Mouse (Mus musculus): ENCODE measurements around the gene Vps52.

Vps52 gene

GRCm38 (mm10) chr17:33955555-33956214 lies at the start of gene Vps52, which contains the start of gene Rps18:
Gene Vps52 (plus strand): TSS chr17:33955812.
Gene Rps18 (minus strand): TSS chr17:33956001.
- peak; percentile 98 for DNase-seq

GRCm38 (mm10) chr17:33908331-33909076 lies 47.1 kb upstream of the Vps52 start:
- peak; percentile 52 for DNase-seq

GRCm38 (mm10) chr17:33909077-33909868 lies 46.3 kb upstream of the Vps52 start, which contains the start of gene Daxx:
Gene Daxx (plus strand): TSS chr17:33909414.
- peak; percentile 99 for DNase-seq

- DNase-seq: peak; percentile 81
Observed at GRCm38 (mm10) chr17:33909869-33910250, 45.8 kb upstream of the Vps52 start.

GRCm38 (mm10) chr17:33910346-33911051 lies 45.1 kb upstream of the Vps52 start:
- no peak for DNase-seq

- no peak for DNase-seq
Observed at GRCm38 (mm10) chr17:33911052-33911812, 44.4 kb upstream of the Vps52 start.

- no peak for DNase-seq
Observed at GRCm38 (mm10) chr17:33911813-33912414, 43.7 kb upstream of the Vps52 start.

- DNase-seq: no peak
Observed at GRCm38 (mm10) chr17:33913264-33913663, 42.3 kb upstream of the Vps52 start.

GRCm38 (mm10) chr17:33913905-33914304 lies 41.7 kb upstream of the Vps52 start:
- DNase-seq: no peak

- no peak for DNase-seq
Observed at GRCm38 (mm10) chr17:33914969-33915391, 40.6 kb upstream of the Vps52 start.

GRCm38 (mm10) chr17:33915671-33916250 lies 39.9 kb upstream of the Vps52 start, which contains the start of the genes Tapbp and Zbtb22:
Gene Tapbp (plus strand): TSS chr17:33915899.
Gene Zbtb22 (plus strand): TSS chr17:33915904.
- peak; percentile 98 for DNase-seq

- DNase-seq: peak; percentile 46
Observed at GRCm38 (mm10) chr17:33916294-33916693, 39.3 kb upstream of the Vps52 start.

GRCm38 (mm10) chr17:33916847-33917655 lies 38.6 kb upstream of the Vps52 start:
- DNase-seq: no peak

GRCm38 (mm10) chr17:33917656-33918292 lies 37.8 kb upstream of the Vps52 start:
- no peak for DNase-seq

GRCm38 (mm10) chr17:33918293-33919203 lies 37.1 kb upstream of the Vps52 start:
- DNase-seq: peak; percentile 50

- DNase-seq: peak; percentile 96
Observed at GRCm38 (mm10) chr17:33919351-33920281, 36.0 kb upstream of the Vps52 start.

Data from lung, postnatal 36 days (tissue).